Mouse (Mus musculus) G1E (cell line): ENCODE results near the gene Mmp25. TPM values are rescaled to one million over a fixed set of nuclear protein-coding genes. Genes with fewer than 3 reads are reported as not detected.

Experiments
- ATAC-seq: 2 replicates; pipeline ENCODE4 v1.8.0; 2016; ENCODE audit warnings: mild to moderate bottlenecking; ENCODE audit not compliant: insufficient number of reproducible peaks, poor library complexity, low FRiP score, severe bottlenecking; ENCODE audit errors: extremely low read depth
- DNase-seq: peaks from one replicate; pipeline ENCODE4 v3.0.0; 2012; ENCODE audit warnings: low spot score
- H3K27me3 ChIP-seq: 2 replicates; pipeline ENCODE4 v1.6.1; 2012; ENCODE audit warnings: mild to moderate bottlenecking, low read length, inconsistent platforms; ENCODE audit not compliant: insufficient read depth
- H3K36me3 ChIP-seq: replicated peaks from 2 replicates; pipeline ENCODE3; 2012; ENCODE audit warnings: mild to moderate bottlenecking, inconsistent platforms
- H3K4me1 ChIP-seq: 2 replicates; pipeline ENCODE4 v1.6.1; 2012; ENCODE audit warnings: low read depth, low read length, inconsistent platforms, mixed read lengths; ENCODE audit not compliant: insufficient read depth
- H3K4me3 ChIP-seq: 2 replicates; pipeline ENCODE4 v1.5.1; 2012; ENCODE audit warnings: low read depth, mild to moderate bottlenecking, inconsistent platforms, low read length, moderate library complexity, mixed read lengths
- H3K9me3 ChIP-seq: replicated peaks from 2 replicates; pipeline ENCODE4 v1.6.1; 2012; ENCODE audit warnings: inconsistent platforms
- CTCF ChIP-seq: IDR thresholded peaks from 2 replicates; pipeline ENCODE4 v1.5.1; 2012; ENCODE audit warnings: low read depth, low read length, inconsistent platforms, mixed read lengths
- GATA1 ChIP-seq: IDR thresholded peaks from 2 replicates; pipeline ENCODE4 v1.6.1; 2012; ENCODE audit warnings: borderline replicate concordance, low read length, inconsistent platforms, mixed read lengths
- GATA2 ChIP-seq: IDR thresholded peaks from 2 replicates; pipeline ENCODE4 v1.6.1; 2012; ENCODE audit warnings: low read depth, low read length, inconsistent platforms, borderline replicate concordance
- POLR2AphosphoS5 ChIP-seq: IDR thresholded peaks from 2 replicates; pipeline ENCODE4 v1.6.1; 2012; ENCODE audit warnings: low read depth, low read length, inconsistent platforms; ENCODE audit not compliant: insufficient replicate concordance
- TAL1 ChIP-seq: conservative IDR thresholded peaks from 2 replicates; pipeline ENCODE4 v1.6.1; 2012; ENCODE audit warnings: low read depth, low read length, inconsistent platforms, mixed read lengths
- polyA plus RNA-seq: library from polyadenylated mRNA; stranded (reverse); fragments of >175 nt; gene quantifications from 2 replicates; pipeline ENCODE4 v1.2.3, GENCODE M21; 2012
- total RNA-seq, 2 experiments: library from RNA; stranded (forward) in 1 of 2; stranded (reverse) in 1 of 2; fragments of 200-1000 nt in 1 of 2; fragments of >200 nt in 1 of 2; fragmentation: Nextera tagmentation in 1 of 2; gene quantifications; 2 replicates each; pipeline ENCODE4 v1.2.3; 2014 to 2017

Mmp25 gene
- total and polyA plus RNA-seq, 3 experiments, result 0.11 TPM; not detected in 2

DNA sequence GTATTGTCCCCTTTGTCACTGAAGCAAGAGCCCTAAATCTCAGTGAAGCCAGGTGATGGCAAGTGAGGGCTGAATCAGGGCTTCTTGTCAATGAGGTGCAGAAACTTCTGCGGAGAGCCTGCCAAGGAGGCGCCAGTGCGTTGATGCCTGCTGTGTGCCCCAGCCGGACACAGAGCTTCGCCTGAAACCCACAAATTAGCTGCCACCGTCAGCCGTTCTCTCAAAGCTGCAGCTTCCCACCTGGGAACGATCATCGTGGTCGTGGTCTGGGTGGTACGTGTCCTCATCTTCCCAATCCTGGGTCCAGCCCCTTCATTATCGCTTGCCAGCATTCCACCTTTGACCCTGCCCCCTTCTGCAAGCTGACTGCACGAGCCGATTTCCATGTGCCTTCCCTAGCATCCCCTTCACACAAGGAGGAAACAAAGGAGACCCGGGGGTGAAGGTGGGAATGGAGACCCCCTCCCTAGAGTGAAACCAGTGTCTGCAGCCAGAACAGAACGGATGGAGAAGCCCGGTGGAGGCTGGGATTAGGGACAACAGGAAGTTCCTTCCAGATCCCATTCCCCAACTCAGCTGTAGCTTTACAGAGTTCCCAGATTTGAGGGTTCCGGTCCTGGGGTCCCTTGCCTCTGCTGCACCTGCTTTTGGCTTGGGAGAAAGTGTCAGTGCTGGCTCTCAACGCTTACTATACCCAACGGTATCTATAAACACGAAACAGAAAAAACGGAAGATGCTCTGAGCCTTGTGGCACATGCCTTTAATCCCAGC lies 59.2 kb downstream of the Mmp25 start:
- Histone ChIP-seq H3K4me1 (no peaks in the 10 kb centered on the region), H3K9me3 (no peaks in the 10 kb centered on the region), H3K4me3 (no peak overlapping the region), H3K27me3 (peaks cover 23% of the 10 kb centered on the region), H3K36me3 (no peaks in the 10 kb centered on the region)
- TF ChIP-seq GATA1 (no peak), CTCF (no peak), TAL1 (no peak), POLR2AphosphoS5 (no peak), GATA2 (no peak)
- ATAC-seq, result no peak
- no peak for DNase-seq

- Histone ChIP-seq H3K4me1 (no peaks in the 10 kb centered on the region), H3K4me3 (no peak overlapping the region), H3K27me3 (peaks cover 34% of the 10 kb centered on the region), H3K9me3 (no peaks in the 10 kb centered on the region), H3K36me3 (no peaks in the 10 kb centered on the region)
- ATAC-seq (no peak), DNase-seq (no peak)
- TF ChIP-seq GATA1 (no peak), CTCF (no peak), GATA2 (no peak), POLR2AphosphoS5 (no peak), TAL1 (no peak)
Measured at GRCm38 (mm10) chr17:23584786-23585185, 60.3 kb downstream of the Mmp25 start.

Other genes starting within 250 kb of the Mmp25 start
Only the 20 nearest of the 24 such genes appear.
- not detected in 2 replicates for gene Vmn2r117, start 165.6 kb downstream of the Mmp25 start, total RNA-seq (2014; fragmentation: Nextera tagmentation)
- under 0.01 and 0.05 TPM in 2 replicates for gene Vmn2r117, start 165.6 kb downstream of the Mmp25 start, total RNA-seq (2017)
- not detected in 2 replicates for gene Vmn2r117, start 165.6 kb downstream of the Mmp25 start, polyA plus RNA-seq
- gene Zfp213, start 81.0 kb downstream of the Mmp25 start, total RNA-seq (2014; fragmentation: Nextera tagmentation), result 1.4 and 4.4 TPM in 2 replicates
- 4.2 and 5.3 TPM in 2 replicates for gene Zfp213, start 81.0 kb downstream of the Mmp25 start, total RNA-seq (2017)
- 7.3 and 9.2 TPM in 2 replicates for gene Zfp213, start 81.0 kb downstream of the Mmp25 start, polyA plus RNA-seq
- gene Zfp13, start 45.8 kb downstream of the Mmp25 start, total RNA-seq (2014; fragmentation: Nextera tagmentation), result not detected in 2 replicates
- gene Zfp13, start 45.8 kb downstream of the Mmp25 start, total RNA-seq (2017), result not detected in 2 replicates
- gene Zfp13, start 45.8 kb downstream of the Mmp25 start, polyA plus RNA-seq, result 0.12 and 0.14 TPM in 2 replicates
- gene Zscan10, start 44.4 kb downstream of the Mmp25 start, total RNA-seq (2014; fragmentation: Nextera tagmentation), result 0.29 and 0.45 TPM in 2 replicates
- 0.12 and 0.44 TPM in 2 replicates for gene Zscan10, start 44.4 kb downstream of the Mmp25 start, total RNA-seq (2017)
- gene Zscan10, start 44.4 kb downstream of the Mmp25 start, polyA plus RNA-seq, result 0.09 and 0.10 TPM in 2 replicates
- not detected in 2 replicates for gene Bicdl2, start 15.2 kb upstream of the Mmp25 start, total RNA-seq (2014; fragmentation: Nextera tagmentation)
- gene Bicdl2, start 15.2 kb upstream of the Mmp25 start, total RNA-seq (2017), result not detected in 2 replicates
- not detected in 2 replicates for gene Bicdl2, start 15.2 kb upstream of the Mmp25 start, polyA plus RNA-seq
- 42.3 and 54.4 TPM in 2 replicates for gene Hcfc1r1, start 28.3 kb upstream of the Mmp25 start, total RNA-seq (2014; fragmentation: Nextera tagmentation)
- gene Hcfc1r1, start 28.3 kb upstream of the Mmp25 start, total RNA-seq (2017), result 44.6 and 48.4 TPM in 2 replicates
- gene Hcfc1r1, start 28.3 kb upstream of the Mmp25 start, polyA plus RNA-seq, result 330 and 356 TPM in 2 replicates
- gene Thoc6, start 28.6 kb upstream of the Mmp25 start, total RNA-seq (2014; fragmentation: Nextera tagmentation), result 12.0 and 21.6 TPM in 2 replicates
- gene Thoc6, start 28.6 kb upstream of the Mmp25 start, total RNA-seq (2017), result 44.7 and 48.6 TPM in 2 replicates
- 79.7 and 80.0 TPM in 2 replicates for gene Thoc6, start 28.6 kb upstream of the Mmp25 start, polyA plus RNA-seq
- 1.3 and 3.4 TPM in 2 replicates for gene Tnfrsf12a, start 32.2 kb upstream of the Mmp25 start, total RNA-seq (2014; fragmentation: Nextera tagmentation)
- gene Tnfrsf12a, start 32.2 kb upstream of the Mmp25 start, total RNA-seq (2017), result 5.0 and 5.7 TPM in 2 replicates
- gene Tnfrsf12a, start 32.2 kb upstream of the Mmp25 start, polyA plus RNA-seq, result 4.8 and 5.5 TPM in 2 replicates
- gene Cldn6, start 34.0 kb upstream of the Mmp25 start, total RNA-seq (2014; fragmentation: Nextera tagmentation), result not detected in 2 replicates
- gene Cldn6, start 34.0 kb upstream of the Mmp25 start, total RNA-seq (2017), result not detected in 2 replicates
- gene Cldn6, start 34.0 kb upstream of the Mmp25 start, polyA plus RNA-seq, result not detected in 2 replicates
- gene Cldn9, start 38.7 kb upstream of the Mmp25 start, total RNA-seq (2014; fragmentation: Nextera tagmentation), result not detected in 2 replicates
- gene Cldn9, start 38.7 kb upstream of the Mmp25 start, total RNA-seq (2017), result not detected in 2 replicates
- gene Cldn9, start 38.7 kb upstream of the Mmp25 start, polyA plus RNA-seq, result not detected in 2 replicates
- not detected in 2 replicates for gene 1520401A03Rik, start 77.5 kb upstream of the Mmp25 start, total RNA-seq (2014; fragmentation: Nextera tagmentation)
- 0.05 TPM in 1 of 2 replicates, not detected in the other for gene 1520401A03Rik, start 77.5 kb upstream of the Mmp25 start, total RNA-seq (2017)
- gene 1520401A03Rik, start 77.5 kb upstream of the Mmp25 start, polyA plus RNA-seq, result 0.02 TPM in 1 of 2 replicates, not detected in the other
- 33.5 and 41.1 TPM in 2 replicates for gene Pkmyt1, start 81.1 kb upstream of the Mmp25 start, total RNA-seq (2014; fragmentation: Nextera tagmentation)
- gene Pkmyt1, start 81.1 kb upstream of the Mmp25 start, total RNA-seq (2017), result 10.8 and 12.9 TPM in 2 replicates
- 125 and 147 TPM in 2 replicates for gene Pkmyt1, start 81.1 kb upstream of the Mmp25 start, polyA plus RNA-seq
- gene Paqr4, start 95.6 kb upstream of the Mmp25 start, total RNA-seq (2014; fragmentation: Nextera tagmentation), result 0.39 and 1.9 TPM in 2 replicates
- gene Paqr4, start 95.6 kb upstream of the Mmp25 start, total RNA-seq (2017), result 2.6 and 3.2 TPM in 2 replicates
- 2.3 and 3.5 TPM in 2 replicates for gene Paqr4, start 95.6 kb upstream of the Mmp25 start, polyA plus RNA-seq
- not detected in 2 replicates for gene Kremen2, start 100.6 kb upstream of the Mmp25 start, total RNA-seq (2014; fragmentation: Nextera tagmentation)
- gene Kremen2, start 100.6 kb upstream of the Mmp25 start, total RNA-seq (2017), result 0.05 and 0.29 TPM in 2 replicates
- gene Kremen2, start 100.6 kb upstream of the Mmp25 start, polyA plus RNA-seq, result 1.2 and 1.4 TPM in 2 replicates
- 11.9 and 14.1 TPM in 2 replicates for gene Flywch1, start 126.3 kb upstream of the Mmp25 start, total RNA-seq (2014; fragmentation: Nextera tagmentation)
- 18.2 and 22.3 TPM in 2 replicates for gene Flywch1, start 126.3 kb upstream of the Mmp25 start, total RNA-seq (2017)
- gene Flywch1, start 126.3 kb upstream of the Mmp25 start, polyA plus RNA-seq, result 42.7 and 44.6 TPM in 2 replicates
- gene Flywch2, start 140.8 kb upstream of the Mmp25 start, total RNA-seq (2014; fragmentation: Nextera tagmentation), result not detected in 2 replicates
- 0.12 TPM in 1 of 2 replicates, not detected in the other for gene Flywch2, start 140.8 kb upstream of the Mmp25 start, total RNA-seq (2017)
- gene Flywch2, start 140.8 kb upstream of the Mmp25 start, polyA plus RNA-seq, result not detected in 2 replicates
- 1,039 and 1,150 TPM in 2 replicates for gene Srrm2, start 145.3 kb upstream of the Mmp25 start, total RNA-seq (2014; fragmentation: Nextera tagmentation)
- gene Srrm2, start 145.3 kb upstream of the Mmp25 start, total RNA-seq (2017), result 66.6 and 86.7 TPM in 2 replicates
- gene Srrm2, start 145.3 kb upstream of the Mmp25 start, polyA plus RNA-seq, result 141 and 329 TPM in 2 replicates
- 452 and 468 TPM in 2 replicates for gene Elob, start 183.9 kb upstream of the Mmp25 start, total RNA-seq (2014; fragmentation: Nextera tagmentation)
- 171 and 225 TPM in 2 replicates for gene Elob, start 183.9 kb upstream of the Mmp25 start, total RNA-seq (2017)
- gene Elob, start 183.9 kb upstream of the Mmp25 start, polyA plus RNA-seq, result 658 and 984 TPM in 2 replicates
- gene Prss33, start 190.8 kb upstream of the Mmp25 start, total RNA-seq (2014; fragmentation: Nextera tagmentation), result not detected in 2 replicates
- gene Prss33, start 190.8 kb upstream of the Mmp25 start, total RNA-seq (2017), result 0.11 TPM in 1 of 2 replicates, not detected in the other
- not detected in 2 replicates for gene Prss33, start 190.8 kb upstream of the Mmp25 start, polyA plus RNA-seq
- gene Prss32, start 198.6 kb upstream of the Mmp25 start, total RNA-seq (2014; fragmentation: Nextera tagmentation), result not detected in 2 replicates
- gene Prss32, start 198.6 kb upstream of the Mmp25 start, total RNA-seq (2017), result 0.05 TPM in 1 of 2 replicates, not detected in the other
- gene Prss32, start 198.6 kb upstream of the Mmp25 start, polyA plus RNA-seq, result not detected in 2 replicates